Mouse (Mus musculus): ENCODE measurements at regions not wholly inside any gene's neighbourhood (a gene's known extent, or its start where the extent isn't known, plus 50 kb on each side); places are given as distances from the start of the nearest gene placed in this dataset.

DNA sequence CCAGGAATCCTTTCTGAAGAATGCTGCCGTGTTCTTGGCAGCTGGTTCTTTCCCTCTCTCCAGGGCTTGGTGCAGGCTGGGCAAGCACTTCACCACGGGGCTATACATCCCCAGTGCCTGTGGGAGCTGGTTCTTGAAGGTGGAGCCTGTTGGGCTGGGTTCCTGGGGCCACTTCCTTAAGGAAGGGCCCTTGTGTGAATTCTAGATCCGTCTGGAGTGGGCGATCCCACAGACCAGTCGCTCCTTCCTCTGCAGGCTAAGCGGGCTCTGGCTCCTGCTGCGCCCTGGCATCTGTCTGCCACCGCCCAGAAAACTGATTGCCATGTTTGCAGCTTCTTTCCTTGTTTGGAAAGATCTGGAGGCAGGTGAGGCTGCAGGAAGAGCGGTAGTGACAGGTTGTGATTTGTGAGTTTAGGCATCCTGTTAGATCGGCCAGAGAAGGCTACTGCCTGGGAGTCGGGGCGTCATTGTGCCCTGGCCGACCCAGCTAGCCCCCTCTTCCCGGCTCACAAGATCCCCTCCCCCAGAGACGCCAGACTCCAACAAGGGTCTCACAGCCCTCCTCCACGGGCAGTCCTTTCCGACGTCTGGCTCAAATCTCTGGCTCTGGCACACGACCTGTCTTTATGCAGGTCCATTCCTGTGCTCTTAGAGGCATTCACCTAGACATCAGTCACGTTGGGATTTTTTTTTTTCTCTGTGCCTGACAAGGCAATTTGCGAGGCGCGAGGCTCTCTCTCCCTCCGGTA, 135.6 kb downstream of the Nectin1 start:
- no peak for TF ChIP-seq CTCF (IDR thresholded peaks at IDR 0.05; ENCODE audit: extremely low read depth, insufficient read depth, insufficient read length, insufficient replicate concordance)
- TF ChIP-seq POLR2A (IDR thresholded peaks at IDR 0.05; ENCODE audit: low read depth, low read length), result no peak

Measured in spleen, adult 2 months (tissue).